Mouse (Mus musculus): ENCODE data around the gene H2al1h. TPM values are rescaled to one million over a fixed set of nuclear protein-coding genes. Genes with fewer than 3 reads are reported as not detected.
"Not testable (repeated sequence)": the region's sequence is repeated elsewhere in the genome, so short reads cannot be mapped to it uniquely, and the experiment has no call there.

The H2al1h gene
- polyA plus RNA-seq, 1 experiment from 2014 or later: not detected

DNA sequence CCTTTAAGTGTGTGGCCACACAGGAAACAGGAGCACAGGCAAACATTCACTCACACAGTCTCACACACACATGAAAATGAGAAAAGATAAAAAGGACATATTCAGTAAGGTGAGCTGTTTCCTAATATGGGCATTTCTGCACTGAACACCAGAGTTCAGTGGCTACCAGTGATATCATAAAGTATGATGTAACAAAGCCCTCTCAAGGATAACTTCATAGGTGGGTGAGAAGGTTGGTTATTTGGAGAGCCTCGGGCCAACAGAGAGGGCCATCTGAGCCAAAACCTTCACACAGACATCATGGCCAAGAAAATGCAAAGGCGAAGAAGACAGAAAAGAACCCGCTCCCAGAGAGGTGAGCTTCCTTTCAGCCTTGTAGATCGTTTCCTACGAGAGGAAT is 3.1 kb downstream of the H2al1h start, which contains the start of gene H2al1i:
Gene H2al1i (plus strand): TSS at position 301 of the 400 bp plus-strand sequence.
- not testable (repeated sequence) for H3K4me3 ChIP-seq; H3K4me2 ChIP-seq; H3K9me3 ChIP-seq; ATAC-seq (replicated peaks); H3K9ac ChIP-seq; H3K27ac ChIP-seq; H3K27me3 ChIP-seq (replicated peaks); H3K4me1 ChIP-seq; H3K36me3 ChIP-seq (replicated peaks)
- 100% methylated on average over 2 of the region's 5 CpGs for WGBS

GRCm38 (mm10) chrX:11327522-11327921 is 6.2 kb downstream of the H2al1h start, which contains the start of gene H2al1j:
Gene H2al1j, plus strand, starts transcription at chrX:11327822.
- H3K27ac ChIP-seq; H3K4me2 ChIP-seq; H3K9ac ChIP-seq; H3K4me1 ChIP-seq; H3K27me3 ChIP-seq (replicated peaks); H3K4me3 ChIP-seq; H3K9me3 ChIP-seq; H3K36me3 ChIP-seq (replicated peaks); ATAC-seq (replicated peaks): not testable (repeated sequence)
- 81% methylated on average over 2 of the region's 2 CpGs for WGBS

- Histone ChIP-seq H3K9ac (no peak overlapping the region), H3K27ac (no peak overlapping the region), H3K36me3 (replicated peaks) (no peaks in the 10 kb centered on the region), H3K27me3 (replicated peaks) (no peaks in the 10 kb centered on the region), H3K4me2 (no peak overlapping the region), H3K4me3 (no peak overlapping the region), H3K9me3 (no peaks in the 10 kb centered on the region), H3K4me1 (no peaks in the 10 kb centered on the region)
- no peak for ATAC-seq (replicated peaks)
- 60% methylated on average over 9 of the region's 9 CpGs for WGBS
Measured at GRCm38 (mm10) chrX:11345762-11346161, 24.5 kb downstream of the H2al1h start.

- no peak for ATAC-seq (replicated peaks)
- Histone ChIP-seq H3K4me2 (no peak overlapping the region), H3K27ac (no peak overlapping the region), H3K36me3 (replicated peaks) (no peaks in the 10 kb centered on the region), H3K9me3 (no peaks in the 10 kb centered on the region), H3K9ac (no peak overlapping the region), H3K4me1 (no peaks in the 10 kb centered on the region), H3K27me3 (replicated peaks) (no peaks in the 10 kb centered on the region), H3K4me3 (no peak overlapping the region)
- 88% methylated on average over 3 of the region's 3 CpGs for WGBS
Measured at GRCm38 (mm10) chrX:11346756-11347155, 25.5 kb downstream of the H2al1h start.

DNA sequence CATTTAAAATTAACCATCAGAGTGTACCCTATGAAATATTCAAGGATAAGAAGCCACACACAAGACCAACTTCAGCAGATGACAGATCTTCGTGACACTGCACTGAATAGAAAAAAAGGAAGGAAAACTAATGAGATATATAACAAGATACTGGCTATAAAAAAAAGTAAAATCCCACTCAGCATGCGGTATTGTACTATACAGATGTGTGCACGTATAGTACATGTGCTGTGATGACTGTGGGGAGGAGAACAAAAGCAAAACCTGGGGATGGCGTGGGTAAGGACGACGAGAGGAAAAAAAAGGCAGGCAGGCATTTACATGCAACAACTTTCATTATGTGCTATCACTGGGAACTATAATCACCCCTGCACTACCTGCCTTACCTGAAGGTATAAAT is 39.5 kb downstream of the H2al1h start:
- Histone ChIP-seq H3K27ac (no peak overlapping the region), H3K4me1 (no peaks in the 10 kb centered on the region; the same call in 1 of the 2 replicates), H3K9me3 (no peaks in the 10 kb centered on the region), H3K4me3 (no peak overlapping the region), H3K4me2 (no peak overlapping the region), H3K27me3 (replicated peaks) (0 out of 2 replicates have a peak, but pooled peaks cover 3% of the 10 kb centered on the region), H3K9ac (no peak overlapping the region), H3K36me3 (replicated peaks) (no peaks in the 10 kb centered on the region)
- WGBS: 69% methylated on average over 6 of the region's 6 CpGs
- ATAC-seq (replicated peaks): no peak

- Histone ChIP-seq H3K27me3 (replicated peaks) (0 out of 2 replicates have a peak, but pooled peaks cover 3% of the 10 kb centered on the region), H3K9ac (no peak overlapping the region), H3K36me3 (replicated peaks) (no peaks in the 10 kb centered on the region), H3K27ac (no peak overlapping the region), H3K9me3 (no peaks in the 10 kb centered on the region), H3K4me2 (no peak overlapping the region), H3K4me1 (no peaks in the 10 kb centered on the region; the same call in 1 of the 2 replicates), H3K4me3 (no peak overlapping the region)
- ATAC-seq (replicated peaks): no peak
- 90% methylated on average over 2 of the region's 2 CpGs for WGBS
Measured at GRCm38 (mm10) chrX:11361261-11361660, 40.0 kb downstream of the H2al1h start.

DNA sequence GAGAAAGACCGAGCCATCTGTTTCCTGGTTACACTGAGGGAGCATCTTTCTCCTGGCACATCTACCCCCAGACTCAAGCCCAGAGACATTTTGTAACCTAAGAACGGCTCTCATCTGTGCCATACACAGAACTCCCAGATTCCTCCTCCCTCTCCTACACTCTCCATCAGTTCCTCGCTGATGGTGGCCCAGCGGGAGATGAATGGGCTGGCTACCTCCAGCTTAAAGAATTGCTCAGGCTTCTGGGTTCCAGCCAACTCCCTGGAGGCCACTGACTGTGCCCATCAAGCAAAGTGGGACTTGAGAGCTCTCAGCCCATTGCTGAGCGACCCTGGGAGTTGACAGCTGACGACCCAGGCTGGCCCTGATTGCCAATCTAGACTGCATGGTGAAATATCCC is 42.6 kb downstream of the H2al1h start:
- Histone ChIP-seq H3K4me2 (no peak overlapping the region), H3K9ac (no peak overlapping the region), H3K9me3 (no peaks in the 10 kb centered on the region), H3K36me3 (replicated peaks) (no peaks in the 10 kb centered on the region), H3K27ac (no peak overlapping the region), H3K4me3 (no peak overlapping the region), H3K27me3 (replicated peaks) (0 out of 2 replicates have a peak, but pooled peaks cover 6% of the 10 kb centered on the region), H3K4me1 (no peaks in the 10 kb centered on the region; the same call in 1 of the 2 replicates)
- no peak for ATAC-seq (replicated peaks)
- WGBS: 53% methylated on average over 6 of the region's 6 CpGs

- Histone ChIP-seq H3K9ac (no peak overlapping the region), H3K4me3 (no peak overlapping the region), H3K9me3 (no peaks in the 10 kb centered on the region), H3K27me3 (replicated peaks) (0 out of 2 replicates have a peak, but pooled peaks cover 3% of the 10 kb centered on the region), H3K4me2 (no peak overlapping the region), H3K4me1 (no peaks in the 10 kb centered on the region; the same call in 1 of the 2 replicates), H3K27ac (no peak overlapping the region), H3K36me3 (replicated peaks) (no peaks in the 10 kb centered on the region)
- peak; percentile 52; the same call in 1 of the 2 replicates for ATAC-seq (replicated peaks)
- WGBS: 44% methylated on average over 12 of the region's 12 CpGs
Measured at GRCm38 (mm10) chrX:11365151-11365550, 43.9 kb downstream of the H2al1h start.

Other genes starting within 250 kb of the H2al1h start
- gene H2al1a, start 22.2 kb upstream of the H2al1h start, polyA plus RNA-seq (2015; fragmentation: Nextera tagmentation; extraction: Ambion mirVana): not detected in 2 replicates
- not detected in 2 replicates for gene H2al1b, start 19.1 kb upstream of the H2al1h start, polyA plus RNA-seq (2015; fragmentation: Nextera tagmentation; extraction: Ambion mirVana)
- gene H2al1c, start 15.8 kb upstream of the H2al1h start, polyA plus RNA-seq (2015; fragmentation: Nextera tagmentation; extraction: Ambion mirVana): not detected in 2 replicates
- gene H2al1d, start 12.7 kb upstream of the H2al1h start, polyA plus RNA-seq (2015; fragmentation: Nextera tagmentation; extraction: Ambion mirVana): not detected in 2 replicates
- gene H2al1e, start 9.6 kb upstream of the H2al1h start, polyA plus RNA-seq (2015; fragmentation: Nextera tagmentation; extraction: Ambion mirVana): not detected in 2 replicates
- not detected in 2 replicates for gene H2al1f, start 6.3 kb upstream of the H2al1h start, polyA plus RNA-seq (2015; fragmentation: Nextera tagmentation; extraction: Ambion mirVana)
- not detected in 2 replicates for gene H2al1g, start 3.2 kb upstream of the H2al1h start, polyA plus RNA-seq (2015; fragmentation: Nextera tagmentation; extraction: Ambion mirVana)
- gene H2al1i, start 3.2 kb downstream of the H2al1h start, polyA plus RNA-seq (2015; fragmentation: Nextera tagmentation; extraction: Ambion mirVana): not detected in 2 replicates
- not detected in 2 replicates for gene H2al1j, start 6.3 kb downstream of the H2al1h start, polyA plus RNA-seq (2015; fragmentation: Nextera tagmentation; extraction: Ambion mirVana)

Data from midbrain, embryonic 15.5 days (tissue).